Mouse (Mus musculus) lung, adult 18-20 months (tissue): ENCODE results near the gene Defb19.
A peak's percentile ranks its signal among the peaks of the same experiment; 100 is the strongest.

Source experiments
- DNase-seq, 2 experiments: peaks; one replicate each; pipeline ENCODE4 v3.0.0; 2022; ENCODE audit warnings: mixed read lengths in 2 of 2

The Defb19 gene

DNA sequence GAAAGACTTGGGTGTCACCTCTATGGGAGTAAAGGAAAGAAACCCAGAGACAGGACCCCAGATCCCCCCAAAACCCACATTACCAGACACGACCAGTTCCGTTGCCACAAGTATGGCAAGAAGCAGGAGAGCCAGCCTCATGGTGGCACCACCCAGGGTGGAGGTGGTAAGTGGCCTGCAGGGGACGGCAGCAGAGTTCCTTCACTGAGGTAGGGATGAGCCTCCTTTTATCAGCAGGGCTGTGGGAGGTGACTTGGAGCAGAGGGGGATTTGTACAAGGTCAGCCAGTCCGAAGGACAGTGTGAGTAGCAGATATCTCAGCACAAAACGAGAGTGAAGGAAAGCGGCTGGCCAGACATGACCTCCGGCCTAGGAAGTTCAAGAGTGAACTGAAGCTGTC lies at the start of gene Defb19:
Gene Defb19 (minus strand): TSS at position 206 of the 400 bp plus-strand sequence.
- no peak for DNase-seq

GRCm38 (mm10) chr2:152629904-152630303 lies 49.8 kb upstream of the Defb19 start:
- DNase-seq: no peak

- no peak for DNase-seq
Measured at GRCm38 (mm10) chr2:152629239-152629638, 49.1 kb upstream of the Defb19 start.

DNA sequence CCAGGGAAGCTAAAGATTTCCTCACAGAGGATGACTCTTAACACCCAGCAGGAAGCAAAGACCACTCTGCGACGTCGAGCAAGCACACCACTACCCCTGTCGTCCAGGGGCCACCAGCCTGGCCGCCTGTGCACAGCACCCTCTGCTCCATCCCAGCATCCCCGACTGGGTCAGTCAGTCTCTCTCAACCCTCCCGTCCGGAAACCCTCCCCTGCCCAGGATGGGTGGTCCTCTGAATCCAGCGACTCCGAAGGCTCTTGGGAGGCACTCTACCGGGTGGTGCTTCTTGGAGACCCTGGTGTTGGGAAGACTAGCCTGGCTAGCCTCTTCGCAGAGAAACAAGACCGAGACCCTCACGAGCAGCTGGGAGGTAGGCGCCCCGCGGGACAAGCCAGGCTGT lies 48.0 kb upstream of the Defb19 start:
- no peak for DNase-seq

- DNase-seq: peak in 1 of 2 experiments; percentile 24
Measured at GRCm38 (mm10) chr2:152626774-152627591, 46.9 kb upstream of the Defb19 start, which contains the start of gene Rem1. TSS of gene Rem1 (plus strand) at chr2:152626951.

GRCm38 (mm10) chr2:152625256-152625655 lies 45.1 kb upstream of the Defb19 start:
- no peak for DNase-seq

DNA sequence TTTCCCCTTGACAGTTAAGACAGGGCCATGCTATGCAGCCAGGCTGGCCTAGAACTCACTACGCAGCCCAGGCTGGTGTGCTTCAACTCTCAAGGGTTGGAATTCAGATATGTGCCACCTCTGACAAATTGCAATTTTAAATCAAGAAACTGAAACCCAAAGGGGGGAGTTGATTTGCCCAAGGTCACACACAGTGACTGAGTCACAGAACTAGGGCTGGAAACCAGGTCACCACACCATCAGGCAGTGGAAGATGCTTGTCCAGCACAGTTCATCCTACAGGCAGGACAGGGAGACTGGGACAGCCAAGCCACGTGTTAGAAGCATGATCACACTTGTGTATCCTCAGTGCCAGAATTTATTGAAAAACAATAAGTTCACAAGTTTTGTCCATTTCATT lies 44.5 kb upstream of the Defb19 start:
- DNase-seq: no peak

DNA sequence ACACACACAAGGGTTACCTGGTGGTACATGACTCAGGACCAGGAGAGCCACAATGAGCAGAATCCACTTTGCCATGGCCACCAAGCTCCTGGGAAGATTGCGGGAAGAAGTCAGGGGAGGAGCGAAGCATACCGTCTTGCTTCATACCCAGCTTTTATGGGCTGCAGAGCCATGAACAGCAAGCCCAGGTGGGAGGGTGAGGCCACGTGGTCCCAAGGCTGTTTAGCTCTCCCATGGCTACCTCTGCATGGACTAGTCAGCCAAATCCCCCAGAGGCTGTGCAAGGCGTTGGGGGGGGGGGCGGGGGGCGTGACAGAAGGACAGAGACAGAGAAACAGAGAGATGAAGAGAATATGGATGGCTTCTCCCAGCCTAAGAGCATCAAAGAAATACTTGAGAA lies 42.8 kb upstream of the Defb19 start, which contains the start of gene Defb25:
Gene Defb25 (minus strand): TSS at position 101 of the 400 bp plus-strand sequence.
- no peak for DNase-seq

DNA sequence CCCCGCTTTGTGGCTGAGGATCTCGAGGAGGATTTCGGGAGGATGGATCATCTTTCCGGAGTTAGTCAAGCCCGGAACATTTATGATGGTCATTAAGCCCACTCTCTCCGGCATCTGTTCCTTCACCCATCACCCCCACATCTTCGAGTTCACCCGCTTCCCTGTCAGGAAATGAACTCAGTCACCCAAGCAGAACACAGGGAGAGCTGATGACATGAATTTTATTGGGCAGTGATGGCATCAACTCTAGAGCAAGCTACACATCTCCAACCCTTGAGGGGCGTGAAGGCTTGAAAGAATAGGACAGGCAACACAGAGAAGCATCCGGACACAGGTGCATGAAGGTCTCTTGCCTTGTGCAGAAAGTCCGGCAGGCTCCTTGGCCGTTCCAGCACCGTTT lies 42.0 kb upstream of the Defb19 start:
- no peak for DNase-seq

DNA sequence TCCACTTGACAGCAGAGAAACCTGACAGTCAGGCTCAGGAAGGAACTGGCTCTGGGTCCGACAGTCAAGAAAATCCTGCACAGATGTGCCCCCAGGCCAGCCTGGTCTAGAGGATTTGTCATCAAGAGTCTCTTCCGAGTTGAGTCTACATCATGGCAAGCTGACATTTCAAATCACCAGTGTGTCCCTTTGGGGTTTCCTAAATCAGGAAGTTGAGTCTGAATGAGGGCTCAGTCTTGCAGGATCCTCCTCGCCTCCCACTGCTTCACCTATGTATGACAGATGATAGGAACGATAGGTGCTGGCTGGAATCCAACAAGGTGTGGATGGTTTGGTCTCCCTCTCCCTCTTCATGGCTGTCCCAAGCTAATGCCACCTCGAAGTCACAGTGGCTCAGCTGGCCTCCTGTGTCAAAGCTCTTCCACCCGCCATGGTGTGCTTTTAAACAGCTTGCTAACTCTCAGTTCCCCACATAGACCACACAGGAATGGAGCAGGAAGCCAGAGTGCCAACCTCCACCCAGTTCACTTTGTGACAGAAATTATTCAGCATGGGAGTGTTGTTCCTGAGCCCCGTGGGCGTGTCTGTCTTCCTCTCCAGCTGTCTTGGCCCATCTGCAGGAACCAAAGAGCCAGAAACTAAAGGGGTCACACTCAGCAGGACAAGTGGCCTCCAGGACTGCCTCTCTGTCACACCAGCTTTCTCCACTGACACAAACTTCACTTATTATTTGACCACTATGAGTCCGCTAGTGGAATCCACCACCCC lies 40.4 kb upstream of the Defb19 start:
- DNase-seq: peak; percentile 36 to 47

DNA sequence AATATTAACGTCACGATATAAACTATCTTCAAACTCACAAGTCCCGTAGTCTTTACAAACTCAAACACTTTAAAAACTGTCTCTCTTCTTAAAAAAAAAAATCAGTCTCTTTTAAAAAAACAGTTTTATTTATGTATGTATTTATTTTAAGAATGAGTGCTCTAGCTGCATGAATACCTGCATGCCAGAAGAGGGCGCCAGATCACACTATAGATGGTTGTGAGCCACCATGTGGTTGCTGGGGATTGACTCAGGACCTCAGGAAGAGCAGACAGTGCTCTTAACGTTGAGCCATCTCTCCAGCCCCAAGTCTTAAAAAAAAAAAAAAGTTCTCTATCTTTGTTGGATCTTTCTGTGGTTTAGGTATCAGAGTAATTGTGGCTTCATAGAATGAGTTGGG lies 37.3 kb upstream of the Defb19 start:
- DNase-seq: no peak

DNA sequence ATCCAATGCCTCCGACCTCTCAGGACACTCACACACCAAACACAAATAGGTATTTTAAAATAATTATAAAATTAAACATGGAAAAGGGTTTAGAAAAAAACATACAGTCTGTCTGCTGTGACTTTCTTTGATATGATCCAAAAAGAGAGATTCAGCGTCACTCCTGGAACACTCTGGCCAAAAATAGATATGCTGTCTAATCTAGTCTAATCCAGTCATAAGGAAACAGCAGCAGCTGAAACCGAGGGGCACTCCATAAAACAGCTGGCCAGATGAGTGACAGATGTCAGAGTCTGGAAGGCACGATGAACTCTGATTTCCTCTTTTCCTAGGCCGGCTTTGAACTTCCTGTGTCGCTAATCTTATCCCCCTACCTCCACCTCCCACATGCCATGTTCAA lies 36.4 kb upstream of the Defb19 start:
- no peak for DNase-seq

DNA sequence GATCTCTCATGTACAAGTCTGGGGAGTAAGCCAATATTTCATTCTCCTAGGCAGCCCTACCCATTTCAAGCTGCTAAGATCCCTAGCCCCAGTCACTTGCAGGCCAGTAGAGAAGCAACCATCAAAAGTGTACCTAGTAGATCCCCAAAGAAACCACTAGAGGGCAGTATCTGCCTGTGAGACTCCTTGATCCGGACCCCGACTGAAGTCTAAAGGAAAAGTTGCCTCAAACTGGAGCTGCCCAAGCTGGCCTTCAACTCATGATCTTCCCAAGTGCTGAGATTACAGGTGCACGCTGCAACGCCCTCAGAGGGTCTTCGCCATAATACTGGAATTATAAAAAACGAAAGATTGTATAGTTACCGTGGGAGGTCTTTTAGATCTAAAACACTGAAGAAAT lies 35.5 kb upstream of the Defb19 start:
- peak; percentile 25 to 42 for DNase-seq

DNA sequence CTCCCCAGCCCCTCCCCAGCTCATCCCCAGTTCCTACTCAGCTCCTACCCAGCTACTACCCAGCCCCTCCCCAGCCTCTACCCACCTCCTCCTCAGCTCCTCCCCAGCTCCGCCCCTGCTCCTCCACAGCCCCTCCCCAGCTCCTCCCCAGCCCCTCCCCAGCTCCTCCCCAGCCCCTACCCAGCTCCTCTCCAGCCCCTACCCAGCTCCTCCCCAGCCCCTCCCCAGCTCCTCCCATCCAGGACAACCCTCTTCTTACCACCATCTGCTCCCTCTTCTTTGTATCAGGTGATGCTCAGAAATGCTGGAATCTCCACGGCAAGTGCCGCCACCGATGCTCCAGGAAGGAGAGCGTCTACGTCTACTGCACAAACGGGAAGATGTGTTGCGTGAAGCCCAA lies 32.1 kb upstream of the Defb19 start:
- no peak for DNase-seq

DNA sequence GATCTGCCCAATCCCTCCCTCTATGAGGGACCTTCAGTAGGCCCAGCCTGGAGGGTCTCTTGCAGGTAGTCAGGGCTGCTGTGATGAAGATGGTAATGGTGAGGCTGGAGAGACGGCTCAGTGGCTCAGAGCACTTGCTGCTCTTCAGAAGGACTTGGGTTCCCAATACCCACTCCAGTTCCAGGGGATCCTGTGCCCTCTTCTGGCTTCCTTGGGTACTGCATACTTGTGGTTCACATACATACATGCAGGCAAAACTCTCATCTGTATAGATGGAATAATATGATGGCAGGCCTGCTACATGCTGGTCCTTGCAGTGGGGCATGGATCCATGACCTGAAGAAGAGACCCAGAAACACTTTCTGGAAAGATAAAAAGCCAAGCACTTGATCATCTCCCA lies 28.6 kb upstream of the Defb19 start:
- no peak for DNase-seq

- DNase-seq: no peak
Measured at GRCm38 (mm10) chr2:152607746-152608145, 27.6 kb upstream of the Defb19 start.

- DNase-seq: no peak
Measured at GRCm38 (mm10) chr2:152604057-152604456, 23.9 kb upstream of the Defb19 start, which contains the start of gene Defb36. TSS of gene Defb36 (plus strand) at chr2:152604327.

DNA sequence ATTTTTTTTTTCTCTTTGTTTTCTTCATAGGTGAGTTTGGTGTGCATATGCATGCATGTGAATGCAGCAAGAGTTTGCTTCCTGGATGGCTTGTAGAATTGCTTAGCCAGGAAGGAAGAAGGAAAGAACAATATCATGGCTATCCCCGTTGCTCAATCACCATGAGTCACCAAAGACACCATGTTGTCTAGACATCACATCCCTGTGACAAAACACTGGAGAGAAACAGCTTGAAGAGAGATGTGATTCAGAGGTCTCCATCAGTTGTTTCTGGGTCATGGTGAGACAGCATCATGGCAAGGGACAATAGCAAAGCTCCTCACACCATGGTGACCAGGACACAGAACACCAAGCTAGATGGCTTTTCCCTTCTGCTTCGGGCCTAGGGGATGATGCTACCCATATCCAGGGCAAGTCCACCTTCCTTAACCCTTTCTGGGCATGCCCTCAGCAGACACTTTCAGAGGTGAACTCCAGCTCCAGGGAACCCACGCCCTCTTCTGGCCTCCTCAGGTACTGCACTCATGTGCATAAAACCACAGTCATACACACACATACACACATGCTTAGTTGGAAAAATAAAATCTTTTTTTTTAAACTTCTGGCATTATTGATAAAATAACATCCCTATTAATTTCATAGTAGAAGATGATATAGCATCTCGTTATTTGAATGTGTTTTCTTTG lies 21.3 kb upstream of the Defb19 start:
- no peak for DNase-seq

DNA sequence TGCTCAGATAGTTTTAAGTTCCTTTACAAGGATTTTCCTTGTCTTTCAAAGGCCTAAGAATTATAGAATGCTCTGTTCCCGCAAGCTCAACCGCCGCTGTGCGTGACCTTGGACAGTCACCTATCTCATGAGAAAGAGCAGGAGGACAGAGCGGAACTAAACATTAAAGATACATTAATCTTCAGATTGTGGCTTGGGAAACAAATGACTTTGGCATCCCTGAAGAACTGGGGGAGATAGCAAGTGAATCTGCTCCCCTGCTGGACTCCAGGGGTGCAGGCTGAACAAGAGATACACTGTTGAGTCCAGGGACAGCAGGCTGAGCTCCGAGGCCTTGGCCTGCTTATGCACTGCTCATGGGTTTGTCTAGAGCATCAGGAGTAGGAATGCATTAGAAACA lies 20.0 kb upstream of the Defb19 start:
- DNase-seq: no peak

- DNase-seq: no peak
Measured at GRCm38 (mm10) chr2:152599299-152599698, 19.2 kb upstream of the Defb19 start, which contains the start of gene Defb45. TSS of gene Defb45 (minus strand) at chr2:152599399.

GRCm38 (mm10) chr2:152589021-152589420 lies 8.9 kb upstream of the Defb19 start:
- no peak for DNase-seq

GRCm38 (mm10) chr2:152588450-152588849 lies 8.3 kb upstream of the Defb19 start:
- DNase-seq: no peak

- no peak for DNase-seq
Measured at GRCm38 (mm10) chr2:152586926-152587560, 6.9 kb upstream of the Defb19 start.
